Mouse (Mus musculus) thymus, adult 2 months (tissue): ENCODE data around the gene Cdc42bpa. TPM values are rescaled to one million over a fixed set of nuclear protein-coding genes. Genes with fewer than 3 reads are reported as not detected.

Source experiments
- DNase-seq: peaks from one replicate; pipeline ENCODE4 v3.0.0; 2021
- H3K27ac ChIP-seq: fragments of 200-500 bp; 2 replicates; pipeline ENCODE4 v1.5.1; 2012; ENCODE audit warnings: low read length, control low read depth; ENCODE audit not compliant: control insufficient read depth, insufficient read depth
- H3K27me3 ChIP-seq: fragments of 200-500 bp; 2 replicates; pipeline ENCODE4 v1.6.1; 2012; ENCODE audit warnings: mild to moderate bottlenecking, low read length, moderate library complexity, mixed read lengths; ENCODE audit not compliant: control insufficient read depth, insufficient read depth
- H3K36me3 ChIP-seq: fragments of 200-500 bp; 2 replicates; pipeline ENCODE4 v1.6.1; 2012; ENCODE audit warnings: mild to moderate bottlenecking, low read length, moderate library complexity; ENCODE audit not compliant: control insufficient read depth, insufficient read depth
- H3K4me1 ChIP-seq: fragments of 200-500 bp; replicated peaks from 2 replicates; pipeline ENCODE4 v1.6.1; 2012; ENCODE audit warnings: low read length; ENCODE audit not compliant: control insufficient read depth, insufficient read depth
- H3K4me3 ChIP-seq: fragments of 200-500 bp; 2 replicates; pipeline ENCODE4 v1.5.1; 2012; ENCODE audit warnings: mild to moderate bottlenecking, low read length, control low read depth, moderate library complexity; ENCODE audit not compliant: control insufficient read depth, insufficient read depth
- CTCF ChIP-seq: fragments of 200-500 bp; IDR thresholded peaks from 2 replicates; pipeline ENCODE4 v1.5.1; 2012; ENCODE audit warnings: mild to moderate bottlenecking, control low read depth, low read length, moderate library complexity, borderline replicate concordance; ENCODE audit not compliant: control insufficient read depth, poor library complexity, insufficient read depth; ENCODE audit errors: extremely low read depth
- POLR2A ChIP-seq: fragments of 200-500 bp; IDR thresholded peaks from 2 replicates; pipeline ENCODE4 v1.6.1; 2012; ENCODE audit warnings: mild to moderate bottlenecking, low read length, control low read depth, moderate library complexity; ENCODE audit not compliant: control insufficient read depth, poor library complexity, insufficient read depth; ENCODE audit errors: extremely low read depth
- WGBS: fragments of 180-500 bp; shearing (Covaris S2); methylation state at CpG from one replicate; pipeline ENCODE4 v1.1.7; 2018; 5-methylcytosine and 5-hydroxymethylcytosine counted together
- polyA plus RNA-seq: library from polyadenylated mRNA; depleted of rRNA; stranded (reverse); fragments of >200 nt; gene quantifications from 2 replicates; pipeline ENCODE4 v1.2.3, GENCODE M21; 2012

The Cdc42bpa gene
- polyA plus RNA-seq, 1 experiment = 3.9 TPM

DNA sequence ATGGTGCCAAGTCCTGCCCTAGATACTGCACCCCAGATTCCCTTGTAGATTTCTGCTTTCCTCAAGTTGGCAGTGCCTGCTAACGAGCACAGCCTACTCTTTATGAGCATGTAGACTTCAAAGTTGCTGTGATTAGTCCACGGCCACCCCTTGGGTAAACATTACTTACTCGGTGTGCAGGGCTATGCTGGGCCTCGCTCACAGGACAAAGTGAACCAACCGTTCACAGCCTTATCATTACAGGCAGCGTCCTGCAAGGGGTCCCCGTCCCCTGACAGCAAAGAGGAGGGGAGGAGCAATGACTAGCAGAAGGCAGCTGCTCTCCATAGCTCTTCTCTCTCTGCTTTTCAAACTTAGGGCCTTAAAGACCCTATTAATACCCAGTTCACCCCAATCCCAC is 224.5 kb downstream of the Cdc42bpa start:
- no peak for DNase-seq
- Histone ChIP-seq H3K27me3 (no peaks in the 10 kb centered on the region), H3K36me3 (no peaks in the 10 kb centered on the region), H3K4me1 (no peaks in the 10 kb centered on the region), H3K4me3 (no peak overlapping the region), H3K27ac (no peak overlapping the region)
- TF ChIP-seq CTCF (no peak), POLR2A (no peak)
- WGBS = 95% methylated on average over 7 of the region's 7 CpGs

GRCm38 (mm10) chr1:180185877-180186276 is 225.6 kb downstream of the Cdc42bpa start:
- no peaks in the 10 kb centered on the region for H3K27me3 ChIP-seq
- 83% methylated on average over 5 of the region's 5 CpGs for WGBS
- no peak overlapping the region for H3K27ac ChIP-seq
- H3K36me3 ChIP-seq = no peaks in the 10 kb centered on the region
- DNase-seq = no peak
- H3K4me1 ChIP-seq = no peaks in the 10 kb centered on the region
- TF ChIP-seq CTCF = no peak
- no peak for TF ChIP-seq POLR2A
- no peak overlapping the region for H3K4me3 ChIP-seq

- WGBS = 95% methylated on average over 3 of the region's 3 CpGs
- no peaks in the 10 kb centered on the region for H3K36me3 ChIP-seq
- DNase-seq = no peak
These were observed 226.1 kb downstream of the Cdc42bpa start for GRCm38 (mm10) chr1:180186371-180186770.

GRCm38 (mm10) chr1:180188951-180189350 is 228.7 kb downstream of the Cdc42bpa start:
- H3K27ac ChIP-seq = no peak overlapping the region
- no peaks in the 10 kb centered on the region for H3K36me3 ChIP-seq
- peaks cover 6% of the 10 kb centered on the region for H3K4me1 ChIP-seq
- H3K4me3 ChIP-seq = no peak overlapping the region
- no peak for TF ChIP-seq POLR2A
- no peak for TF ChIP-seq CTCF
- 96% methylated on average over 4 of the region's 4 CpGs for WGBS
- no peaks in the 10 kb centered on the region for H3K27me3 ChIP-seq
- DNase-seq = no peak

More at GRCm38 (mm10) chr1:180186371-180186770, 226.1 kb downstream of the Cdc42bpa start:
- TF ChIP-seq POLR2A (no peak), CTCF (no peak)
- H3K27me3 ChIP-seq = no peaks in the 10 kb centered on the region
- H3K27ac ChIP-seq = no peak overlapping the region
- H3K4me1 ChIP-seq = no peaks in the 10 kb centered on the region
- no peak overlapping the region for H3K4me3 ChIP-seq

GRCm38 (mm10) chr1:180191112-180191511 is 230.8 kb downstream of the Cdc42bpa start:
- DNase-seq = no peak
- Histone ChIP-seq H3K36me3 (no peaks in the 10 kb centered on the region), H3K27me3 (no peaks in the 10 kb centered on the region), H3K4me1 (peaks cover 12% of the 10 kb centered on the region), H3K27ac (no peak overlapping the region), H3K4me3 (no peak overlapping the region)
- TF ChIP-seq POLR2A (no peak), CTCF (no peak)
- WGBS = 96% methylated on average over 8 of the region's 8 CpGs

- no peak overlapping the region for H3K4me3 ChIP-seq
- DNase-seq = no peak
- H3K4me1 ChIP-seq = peaks cover 16% of the 10 kb centered on the region
These were observed 231.5 kb downstream of the Cdc42bpa start for GRCm38 (mm10) chr1:180191651-180192220.

GRCm38 (mm10) chr1:180192866-180193265 is 232.6 kb downstream of the Cdc42bpa start:
- no peak overlapping the region for H3K27ac ChIP-seq
- DNase-seq = no peak
- 10% methylated on average over 4 of the region's 4 CpGs for WGBS
- peaks cover 16% of the 10 kb centered on the region for H3K4me1 ChIP-seq
- H3K36me3 ChIP-seq = no peaks in the 10 kb centered on the region
- TF ChIP-seq CTCF (no peak), POLR2A (no peak)
- H3K27me3 ChIP-seq = no peaks in the 10 kb centered on the region
- H3K4me3 ChIP-seq = no peak overlapping the region

More at GRCm38 (mm10) chr1:180191651-180192220, 231.5 kb downstream of the Cdc42bpa start:
- Histone ChIP-seq H3K36me3 (no peaks in the 10 kb centered on the region), H3K27ac (no peak overlapping the region), H3K27me3 (no peaks in the 10 kb centered on the region)
- TF ChIP-seq CTCF (no peak), POLR2A (no peak)
- 64% methylated on average over 7 of the region's 7 CpGs for WGBS
